ENCODE assay signal across 13 mouse cellular contexts in genomic region chr9:26435507-26435906, GRCm38 (mm10).
DNase-seq lines count a peak whose midpoint lies in the region; ATAC-seq and TF ChIP-seq lines count a peak whose summit lies in the region.
"Had no signal": no experiment of that assay in that cellular context is flagged by ENCODE, and none has a peak within 500 bp of the region (broad histone marks: within the 10 kb centered on the region; RNA-seq: fewer than 3 reads in every experiment).

No protein-coding gene starts in this region.

- H3K4me2 ChIP-seq in embryonic facial prominence, embryonic 14.5 days (ENCODE audit: low read depth, low read length) = no peak overlapping the region
- H3K4me2 ChIP-seq in midbrain, postnatal 0 days (ENCODE audit: low read depth, low read length, poor library complexity, severe bottlenecking) = no peak overlapping the region
- H3K4me2 ChIP-seq: liver, embryonic 15.5 days had no signal

- H3K36me3 ChIP-seq in embryonic facial prominence, embryonic 14.5 days (ENCODE audit: control insufficient read depth, insufficient read depth, low read length) = no peaks in the 10 kb centered on the region
- H3K36me3 ChIP-seq in embryonic facial prominence, embryonic 10.5 days (replicated peaks) = no peaks in the 10 kb centered on the region
- H3K36me3 ChIP-seq in midbrain, postnatal 0 days (ENCODE audit: insufficient read depth, low read length) = no peaks in the 10 kb centered on the region
- H3K36me3 ChIP-seq: liver, embryonic 15.5 days had no signal

- no peak overlapping the region for H3K9ac ChIP-seq in embryonic facial prominence, embryonic 14.5 days (ENCODE audit: low read depth, low read length)
- H3K9ac ChIP-seq in midbrain, postnatal 0 days (replicated peaks; ENCODE audit: low read length, poor library complexity, severe bottlenecking) = no peak overlapping the region
- H3K9ac ChIP-seq: liver, embryonic 15.5 days had no signal

- TF ChIP-seq CTCF in brain, embryonic 14.5 days (IDR thresholded peaks at IDR 0.05; ENCODE audit: borderline replicate concordance, extremely low read depth, insufficient read depth, insufficient read length) = no peak
- TF ChIP-seq CTCF in midbrain, postnatal 0 days (IDR thresholded peaks at IDR 0.05) = no peak

- no peak for ATAC-seq in embryonic facial prominence, embryonic 14.5 days (ENCODE audit: low read depth)
- no peak for ATAC-seq in midbrain, postnatal 0 days (ENCODE audit: low FRiP score)

- no peaks in the 10 kb centered on the region for H3K9me3 ChIP-seq in embryonic facial prominence, embryonic 14.5 days (ENCODE audit: control insufficient read depth, low read length)
- H3K9me3 ChIP-seq in embryonic facial prominence, embryonic 10.5 days = no peaks in the 10 kb centered on the region
- no peaks in the 10 kb centered on the region for H3K9me3 ChIP-seq in midbrain, postnatal 0 days (ENCODE audit: low read length)
- H3K9me3 ChIP-seq: liver, embryonic 15.5 days had no signal

- intact Hi-C loops in left cerebral cortex, postnatal 36 days (cut with DNase I) = no loop called here

- H3K27ac ChIP-seq in embryonic facial prominence, embryonic 14.5 days (replicated peaks; ENCODE audit: low read depth, low read length) = no peak overlapping the region
- no peak overlapping the region for H3K27ac ChIP-seq in embryonic facial prominence, embryonic 10.5 days (replicated peaks)
- no peak overlapping the region for H3K27ac ChIP-seq in midbrain, postnatal 0 days (ENCODE audit: low read depth, low read length)
- H3K27ac ChIP-seq: liver, embryonic 15.5 days had no signal

- TF ChIP-seq POLR2A in brain, embryonic 14.5 days (IDR thresholded peaks at IDR 0.05; ENCODE audit: borderline replicate concordance, extremely low read depth, insufficient read depth, insufficient read length, poor library complexity, severe bottlenecking) = no peak

- H3K4me3 ChIP-seq in embryonic facial prominence, embryonic 14.5 days (ENCODE audit: low read depth, low read length) = no peak overlapping the region
- H3K4me3 ChIP-seq in embryonic facial prominence, embryonic 10.5 days = no peak overlapping the region
- H3K4me3 ChIP-seq in midbrain, postnatal 0 days (ENCODE audit: low read depth, low read length) = no peak overlapping the region
- H3K4me3 ChIP-seq: liver, embryonic 15.5 days had no signal

- peak; percentile 12 for DNase-seq in embryonic facial prominence, embryonic 14.5 days (ENCODE audit: low spot score)
- DNase-seq in embryonic facial prominence, embryonic 10.5 days (ENCODE audit: low spot score) = no peak
- peak; percentile 24 for DNase-seq in left cerebral cortex, adult 11 months (ENCODE audit: low spot score)
- no peak for DNase-seq in left cerebral cortex, postnatal 36 days (ENCODE audit: low spot score in 2 of 2)
- DNase-seq in brain, embryonic 14.5 days (ENCODE audit: low read depth) = peak; percentile 92
- DNase-seq in midbrain, postnatal 0 days (ENCODE audit: low spot score) = peak; percentile 65
- DNase-seq in B cell, adult 2 months = no peak
- no peak for DNase-seq in lung, postnatal 14 days
- DNase-seq: cerebellum, postnatal 25 days; gastrocnemius, postnatal 36 days; kidney, adult 9 months; lung, postnatal 4 days had no signal

- no peaks in the 10 kb centered on the region for H3K27me3 ChIP-seq in embryonic facial prominence, embryonic 14.5 days (replicated peaks; ENCODE audit: control insufficient read depth, insufficient read depth, low read length)
- H3K27me3 ChIP-seq in embryonic facial prominence, embryonic 10.5 days (replicated peaks; ENCODE audit: low read depth, poor library complexity, severe bottlenecking) = no peaks in the 10 kb centered on the region
- H3K27me3 ChIP-seq in midbrain, postnatal 0 days (ENCODE audit: insufficient read depth, low read length) = no peaks in the 10 kb centered on the region
- H3K27me3 ChIP-seq: liver, embryonic 15.5 days had no signal

- 65% methylated on average over 2 of the region's 2 CpGs for WGBS in embryonic facial prominence, embryonic 14.5 days
- 82% methylated on average over 2 of the region's 2 CpGs for WGBS in embryonic facial prominence, embryonic 10.5 days
- WGBS in midbrain, postnatal 0 days = 61% methylated on average over 2 of the region's 2 CpGs

- H3K4me1 ChIP-seq in embryonic facial prominence, embryonic 14.5 days (ENCODE audit: control insufficient read depth, insufficient read depth, low read length) = no peaks in the 10 kb centered on the region
- no peaks in the 10 kb centered on the region for H3K4me1 ChIP-seq in embryonic facial prominence, embryonic 10.5 days
- H3K4me1 ChIP-seq in midbrain, postnatal 0 days (ENCODE audit: insufficient read depth, low read length) = no peaks in the 10 kb centered on the region
- H3K4me1 ChIP-seq: liver, embryonic 15.5 days had no signal

Comparison
In these comparisons a context has a peak if more than half of its experiments do, and no peak if none do; other contexts are left out.
1. DNase-seq: peak in embryonic facial prominence, embryonic 14.5 days (single experiment), left cerebral cortex, adult 11 months (single experiment), brain, embryonic 14.5 days (single experiment) and midbrain, postnatal 0 days (single experiment); none in embryonic facial prominence, embryonic 10.5 days (single experiment), left cerebral cortex, postnatal 36 days (0 of 2), B cell, adult 2 months (0 of 2) and lung, postnatal 14 days (single experiment).